Mouse (Mus musculus) midbrain, embryonic 10.5 days (tissue): ENCODE data around the gene Adgra1. TPM values are rescaled to one million over a fixed set of nuclear protein-coding genes. Genes with fewer than 3 reads are reported as not detected.

Experiments
- DNase-seq: peaks from one replicate; pipeline ENCODE4 v3.0.0-alpha.2; 2017; ENCODE audit warnings: low spot score
- H3K27ac ChIP-seq: fragments of 300-500 bp; sonication (generic); replicated peaks from 2 replicates; pipeline ENCODE4 v1.5.1; 2016; ENCODE audit warnings: mild to moderate bottlenecking
- H3K27me3 ChIP-seq: fragments of 300-500 bp; sonication (generic); 2 replicates; pipeline ENCODE4 v1.6.1; 2016; ENCODE audit warnings: low read depth, mild to moderate bottlenecking; ENCODE audit not compliant: poor library complexity, severe bottlenecking
- H3K36me3 ChIP-seq: fragments of 300-500 bp; sonication (generic); 2 replicates; pipeline ENCODE4 v1.6.1; 2016; ENCODE audit warnings: mild to moderate bottlenecking, moderate library complexity
- H3K4me1 ChIP-seq: fragments of 300-500 bp; sonication (generic); 2 replicates; pipeline ENCODE4 v1.6.1; 2016
- H3K4me3 ChIP-seq: fragments of 300-500 bp; sonication (generic); 2 replicates; pipeline ENCODE4 v1.5.1; 2016; ENCODE audit warnings: mild to moderate bottlenecking, moderate library complexity
- H3K9me3 ChIP-seq: fragments of 300-500 bp; sonication (generic); replicated peaks from 2 replicates; pipeline ENCODE4 v1.6.1; 2016; ENCODE audit warnings: mild to moderate bottlenecking
- WGBS: fragments of 180-500 bp; shearing (Covaris S2); methylation state at CpG from one replicate; pipeline ENCODE4 v1.1.7; 2016; 5-methylcytosine and 5-hydroxymethylcytosine counted together
- polyA plus RNA-seq: library from polyadenylated mRNA; unstranded; fragments of >200 nt; fragmentation: Nextera tagmentation; extraction: Ambion mirVana; gene quantifications from 2 replicates; pipeline ENCODE4 v1.2.1, GENCODE M21; 2016

The Adgra1 gene
- polyA plus RNA-seq, 1 experiment from 2014 or later, result 9.1 TPM

DNA sequence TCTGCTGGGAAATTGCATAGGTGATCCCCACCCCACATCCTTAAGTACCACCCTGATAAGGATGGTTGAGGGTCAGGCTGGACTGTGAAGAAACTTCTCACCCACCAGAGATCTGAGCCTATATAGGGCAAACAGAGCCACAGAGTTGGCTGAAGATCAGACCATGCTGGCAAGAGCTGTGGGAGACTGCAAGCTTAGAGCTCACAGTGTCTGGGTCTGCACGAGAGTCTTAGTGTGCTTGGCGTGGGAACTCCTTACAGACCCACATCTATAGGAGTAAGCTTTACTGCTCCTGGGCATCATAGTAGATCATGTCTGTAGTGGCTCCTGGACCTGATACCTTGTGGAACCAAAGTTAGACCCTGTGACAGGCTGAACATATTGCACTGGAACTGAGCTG is 64.6 kb downstream of the Adgra1 start:
- DNase-seq, result no peak
- Histone ChIP-seq H3K27me3 (peaks cover 56% of the 10 kb centered on the region), H3K27ac (no peak overlapping the region), H3K4me3 (no peak overlapping the region), H3K9me3 (no peaks in the 10 kb centered on the region), H3K4me1 (peaks cover 13% of the 10 kb centered on the region), H3K36me3 (no peaks in the 10 kb centered on the region)
- WGBS, result 82% methylated on average over 2 of the region's 2 CpGs

DNA sequence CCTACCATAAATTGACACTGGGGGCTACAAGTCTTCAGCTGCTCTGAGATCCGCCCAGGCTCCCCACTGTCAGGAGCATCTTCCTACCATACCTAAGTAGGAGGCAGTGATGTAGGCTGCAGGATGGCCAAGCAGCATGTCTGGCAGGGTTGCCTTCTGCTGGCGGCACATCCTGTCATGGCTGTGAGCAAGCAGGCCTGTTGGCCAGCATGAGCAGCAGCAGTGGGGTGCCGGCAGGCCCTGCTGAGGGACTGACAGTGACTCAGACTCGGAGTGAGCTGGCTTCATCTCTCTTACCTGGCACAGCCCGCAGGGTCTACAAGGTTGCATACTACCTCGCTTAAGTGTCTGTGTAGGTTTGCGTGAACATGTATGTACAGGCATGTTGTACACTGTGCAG is 65.5 kb downstream of the Adgra1 start:
- H3K27me3 ChIP-seq, result peaks cover 54% of the 10 kb centered on the region
- 82% methylated on average over 7 of the region's 7 CpGs for WGBS

DNA sequence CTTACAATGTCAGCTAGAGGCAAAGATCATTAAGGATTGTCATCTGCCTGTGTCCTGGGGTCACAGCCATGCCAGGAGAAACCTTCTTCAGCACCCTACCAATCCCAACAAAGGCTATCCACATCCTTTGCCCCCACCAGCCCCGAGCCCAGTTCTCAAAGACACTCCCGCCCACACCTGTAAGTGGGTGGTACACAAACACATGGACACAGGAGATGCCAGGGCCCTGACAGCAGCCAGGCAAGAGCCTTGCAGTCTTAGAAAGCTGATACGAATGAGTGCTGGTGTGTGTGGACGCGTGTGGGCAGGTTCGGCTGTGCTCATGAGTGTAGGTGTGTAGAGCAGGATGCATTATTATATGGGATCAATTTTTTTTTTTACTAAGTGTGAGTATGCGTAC is 66.5 kb downstream of the Adgra1 start:
- H3K9me3 ChIP-seq, result no peaks in the 10 kb centered on the region
- H3K27me3 ChIP-seq, result peaks cover 49% of the 10 kb centered on the region
- no peak overlapping the region for H3K4me3 ChIP-seq
- peaks cover 4% of the 10 kb centered on the region for H3K4me1 ChIP-seq
- H3K36me3 ChIP-seq, result no peaks in the 10 kb centered on the region
- no peak overlapping the region for H3K27ac ChIP-seq
- no peak for DNase-seq
- 96% methylated on average over 7 of the region's 7 CpGs for WGBS

More for the DNA sequence above, 65.5 kb downstream of the Adgra1 start:
- peaks cover 10% of the 10 kb centered on the region for H3K4me1 ChIP-seq
- no peak for DNase-seq
- no peak overlapping the region for H3K27ac ChIP-seq
- H3K9me3 ChIP-seq, result no peaks in the 10 kb centered on the region
- H3K4me3 ChIP-seq, result no peak overlapping the region
- no peaks in the 10 kb centered on the region for H3K36me3 ChIP-seq

DNA sequence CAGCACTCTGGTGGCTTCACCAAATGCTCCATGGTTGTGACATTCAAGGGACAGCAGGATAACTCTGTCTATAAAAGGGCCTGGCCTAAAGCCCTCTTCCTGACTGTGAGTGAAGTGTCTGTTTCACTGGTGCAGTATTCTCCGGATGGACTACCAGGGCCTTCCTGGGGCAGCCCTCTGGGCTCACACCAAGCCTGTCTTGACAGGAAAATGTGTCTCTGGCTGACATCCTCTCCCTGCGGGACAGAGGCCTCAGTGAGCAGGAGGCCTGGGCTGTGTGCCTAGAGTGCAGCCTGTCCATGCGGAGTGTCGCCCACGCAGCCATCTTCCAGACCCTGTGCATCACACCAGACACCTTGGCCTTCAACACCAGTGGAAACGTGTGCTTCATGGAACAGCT is 66.9 kb downstream of the Adgra1 start:
- 88% methylated on average over 6 of the region's 6 CpGs for WGBS
- H3K4me3 ChIP-seq, result no peak overlapping the region
- no peak overlapping the region for H3K27ac ChIP-seq
- H3K9me3 ChIP-seq, result no peaks in the 10 kb centered on the region
- no peaks in the 10 kb centered on the region for H3K36me3 ChIP-seq
- peaks cover 48% of the 10 kb centered on the region for H3K27me3 ChIP-seq
- peaks cover 8% of the 10 kb centered on the region for H3K4me1 ChIP-seq
- no peak for DNase-seq

DNA sequence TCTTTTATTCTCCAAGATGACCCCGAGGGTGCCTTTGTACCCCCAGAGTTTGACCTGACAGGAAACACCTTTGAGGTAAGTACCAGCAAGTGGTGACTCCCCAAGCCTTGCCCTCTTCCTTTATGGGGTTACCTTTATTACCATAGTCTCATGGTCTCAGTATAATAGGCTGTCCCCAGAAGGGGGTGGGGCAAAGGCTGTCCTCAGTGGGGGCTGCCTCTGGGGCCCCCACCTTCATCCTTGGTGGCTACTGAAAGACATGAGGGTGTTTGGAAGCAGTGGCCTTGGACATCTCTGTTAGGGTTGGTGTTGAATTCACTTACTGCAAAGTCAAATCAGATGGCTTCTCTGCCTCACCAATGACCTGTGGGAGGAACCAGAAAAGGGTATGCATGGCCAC is 68.0 kb downstream of the Adgra1 start:
- no peak for DNase-seq
- Histone ChIP-seq H3K36me3 (no peaks in the 10 kb centered on the region), H3K4me1 (peaks cover 9% of the 10 kb centered on the region), H3K27ac (no peak overlapping the region), H3K9me3 (no peaks in the 10 kb centered on the region), H3K27me3 (peaks cover 48% of the 10 kb centered on the region), H3K4me3 (no peak overlapping the region)
- WGBS, result 53% methylated on average over 1 of the region's 1 CpGs

DNA sequence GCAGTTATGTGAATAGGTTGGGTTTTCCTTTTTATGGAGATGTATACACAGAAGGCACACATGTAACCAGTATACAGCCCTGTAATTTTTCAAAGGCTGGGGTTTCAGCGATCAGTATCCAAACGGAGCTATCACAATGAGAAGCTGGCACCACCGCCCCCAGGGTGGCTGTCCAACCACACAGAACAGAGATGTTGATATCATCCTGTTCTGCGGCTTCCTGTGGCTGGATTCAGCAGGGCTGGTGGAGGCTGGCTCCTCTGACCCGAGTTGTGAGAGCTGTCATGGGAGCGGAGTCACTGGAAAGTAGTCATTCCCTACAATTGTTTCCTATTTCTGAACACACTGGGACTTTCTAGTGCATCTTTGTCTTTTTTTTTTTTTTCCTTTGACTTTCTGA is 71.3 kb downstream of the Adgra1 start:
- Histone ChIP-seq H3K27ac (no peak overlapping the region), H3K4me3 (peak overlapping the region; percentile 25), H3K9me3 (no peaks in the 10 kb centered on the region), H3K4me1 (peaks cover 15% of the 10 kb centered on the region), H3K36me3 (no peaks in the 10 kb centered on the region), H3K27me3 (peaks cover 44% of the 10 kb centered on the region)
- DNase-seq, result no peak
- 36% methylated on average over 6 of the region's 6 CpGs for WGBS

DNA sequence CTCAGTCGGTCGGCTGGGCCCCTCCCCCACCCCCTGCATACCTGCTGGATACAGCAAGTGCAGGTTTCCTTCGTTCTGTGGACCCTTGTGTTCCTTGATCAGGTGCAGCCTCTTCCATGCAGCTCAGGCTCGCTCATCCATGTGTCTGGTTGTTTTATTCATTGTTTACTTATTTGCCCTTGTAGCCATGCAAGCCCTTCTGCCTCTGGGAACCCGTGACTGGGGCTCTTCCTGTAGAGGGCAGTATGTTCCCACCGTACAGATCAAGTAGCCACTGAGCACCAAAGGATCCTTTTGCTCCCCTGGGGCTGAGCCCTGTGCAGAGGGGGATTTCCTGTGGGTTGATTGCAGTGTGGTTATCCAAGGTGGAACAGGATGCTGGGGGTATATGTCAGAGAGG is 71.7 kb downstream of the Adgra1 start:
- Histone ChIP-seq H3K4me1 (peaks cover 15% of the 10 kb centered on the region), H3K9me3 (no peaks in the 10 kb centered on the region), H3K4me3 (peak overlapping the region; percentile 25), H3K27me3 (peaks cover 48% of the 10 kb centered on the region), H3K36me3 (no peaks in the 10 kb centered on the region), H3K27ac (no peak overlapping the region)
- 8% methylated on average over 6 of the region's 6 CpGs for WGBS
- DNase-seq, result peak; percentile 55

DNA sequence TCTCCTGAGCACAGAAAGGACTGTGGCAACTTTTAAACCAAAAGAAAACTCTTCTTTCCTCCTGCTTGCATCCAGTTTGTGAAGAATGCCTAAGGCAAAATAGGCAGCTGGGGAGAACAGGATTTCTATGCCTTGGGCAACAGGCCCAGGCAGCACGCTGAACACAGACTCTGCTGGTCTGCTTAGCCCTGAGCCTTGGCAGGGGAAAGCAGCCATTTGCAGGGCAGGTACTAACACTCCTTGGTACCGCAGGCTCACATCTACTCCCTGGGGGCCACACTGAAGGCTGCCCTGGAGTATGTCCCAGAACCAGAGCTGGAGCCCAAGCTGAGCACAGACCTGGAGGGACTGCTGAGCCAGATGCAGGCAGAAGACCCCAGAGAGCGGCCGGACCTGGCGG is 74.2 kb downstream of the Adgra1 start:
- H3K4me1 ChIP-seq, result peaks cover 15% of the 10 kb centered on the region
- no peak overlapping the region for H3K4me3 ChIP-seq
- H3K36me3 ChIP-seq, result no peaks in the 10 kb centered on the region
- peaks cover 72% of the 10 kb centered on the region for H3K27me3 ChIP-seq
- no peak for DNase-seq
- no peaks in the 10 kb centered on the region for H3K9me3 ChIP-seq
- H3K27ac ChIP-seq, result no peak overlapping the region
- 72% methylated on average over 5 of the region's 5 CpGs for WGBS

DNA sequence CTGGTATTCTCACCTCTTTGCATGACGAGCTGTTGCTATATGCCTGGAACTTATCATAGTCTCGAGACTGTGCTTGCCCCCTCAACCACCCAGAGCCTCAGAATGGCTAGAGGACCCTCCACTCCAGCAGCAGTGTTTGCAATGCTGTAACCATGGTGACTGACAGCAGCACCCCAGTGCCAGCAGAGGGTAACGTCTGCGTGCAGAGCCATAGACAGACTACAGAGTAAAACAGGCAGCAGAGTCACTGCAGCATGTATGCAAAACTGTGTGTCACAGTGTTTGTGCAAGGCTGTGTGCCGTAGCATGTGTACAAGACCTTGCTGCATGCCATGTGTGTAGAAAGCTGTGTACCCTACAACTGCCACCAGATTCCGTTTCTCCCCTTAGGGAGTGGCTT is 75.5 kb downstream of the Adgra1 start:
- Histone ChIP-seq H3K36me3 (no peaks in the 10 kb centered on the region), H3K27ac (no peak overlapping the region), H3K9me3 (no peaks in the 10 kb centered on the region), H3K4me1 (peaks cover 23% of the 10 kb centered on the region), H3K27me3 (peaks cover 74% of the 10 kb centered on the region), H3K4me3 (no peak overlapping the region)
- no peak for DNase-seq
- 52% methylated on average over 6 of the region's 6 CpGs for WGBS

DNA sequence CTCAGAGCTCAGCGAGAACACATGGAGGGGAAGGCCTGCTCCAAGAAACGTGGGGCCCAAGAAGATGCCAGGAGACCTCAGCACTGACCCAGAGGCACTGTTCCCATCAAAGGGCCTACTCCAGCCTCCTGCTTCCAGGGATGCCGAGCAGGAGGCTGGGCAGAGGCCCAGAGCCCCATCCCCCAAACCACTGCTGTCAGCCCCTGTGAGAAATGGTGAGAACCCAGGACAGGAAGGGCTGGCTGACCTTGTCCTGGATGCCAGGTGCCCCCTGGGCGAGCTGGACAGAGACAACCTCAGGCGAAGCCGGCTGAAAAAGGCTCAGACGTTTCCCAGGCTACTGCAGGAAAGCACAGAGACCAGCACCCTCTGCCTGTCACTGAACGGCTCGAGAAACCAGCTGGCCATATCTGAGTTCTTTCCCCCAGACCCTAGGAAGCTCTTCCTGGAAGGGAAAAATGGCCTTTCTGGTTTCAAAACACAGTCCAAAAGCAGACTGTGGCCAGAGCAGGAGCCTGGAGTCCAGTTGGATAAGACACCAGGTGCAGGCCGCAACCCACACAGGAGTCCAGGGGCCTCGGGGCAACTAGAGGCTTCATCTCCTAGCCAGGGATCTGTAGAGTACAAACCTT is 76.3 kb downstream of the Adgra1 start:
- H3K27me3 ChIP-seq, result peaks cover 78% of the 10 kb centered on the region
- WGBS, result 59% methylated on average over 11 of the region's 11 CpGs
- no peak overlapping the region for H3K4me3 ChIP-seq
- no peak for DNase-seq
- H3K4me1 ChIP-seq, result peaks cover 24% of the 10 kb centered on the region
- H3K27ac ChIP-seq, result no peak overlapping the region
- no peaks in the 10 kb centered on the region for H3K36me3 ChIP-seq
- H3K9me3 ChIP-seq, result no peaks in the 10 kb centered on the region

DNA sequence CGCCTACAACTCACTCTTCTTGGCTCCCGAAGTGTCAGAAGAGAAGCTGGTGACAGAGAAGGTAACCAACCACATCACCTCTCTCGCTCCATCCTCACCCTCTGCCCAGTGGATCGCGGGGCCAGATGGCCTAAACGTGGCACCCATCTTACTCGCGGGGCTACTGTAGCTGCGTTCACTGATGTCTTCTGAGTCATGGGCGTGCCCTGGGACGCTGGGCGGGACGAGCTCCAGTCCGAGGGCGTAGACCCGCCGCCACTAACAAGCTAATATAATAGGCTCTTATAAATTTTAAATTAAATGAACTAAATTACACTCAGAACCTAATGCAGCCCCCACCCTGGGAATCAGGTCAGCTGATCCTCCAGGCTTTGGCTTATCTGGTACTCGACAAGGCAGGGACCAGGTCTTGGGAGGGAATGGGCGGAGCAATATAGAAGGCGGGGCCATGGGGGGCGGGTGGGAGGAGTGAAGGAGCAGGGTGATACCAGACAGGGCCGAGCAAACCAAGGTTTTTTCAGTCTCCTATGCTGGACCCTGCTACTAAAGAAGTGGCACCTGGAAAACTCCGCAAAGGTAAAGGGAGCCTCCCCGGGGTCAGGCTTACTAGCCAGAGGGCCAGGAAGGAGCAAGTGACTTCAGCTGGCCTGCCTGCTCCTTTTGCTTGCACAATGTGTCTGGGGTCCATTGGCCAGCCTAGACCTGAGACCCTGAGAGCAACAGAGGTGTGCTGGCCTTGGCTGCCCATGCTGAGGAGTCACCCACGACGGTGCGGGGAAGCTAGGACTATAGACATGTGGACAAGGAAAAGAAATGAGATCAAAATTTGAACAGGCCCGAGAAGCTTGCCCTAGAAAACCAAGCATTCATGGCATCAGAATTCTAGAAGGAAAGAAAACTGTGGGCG is 80.4 kb downstream of the Adgra1 start:
- Histone ChIP-seq H3K4me1 (peaks cover 23% of the 10 kb centered on the region), H3K36me3 (no peaks in the 10 kb centered on the region), H3K27me3 (peaks cover 90% of the 10 kb centered on the region), H3K27ac (no peak overlapping the region), H3K9me3 (no peaks in the 10 kb centered on the region), H3K4me3 (peak overlapping the region; percentile 52)
- DNase-seq, result peak; percentile 40
- WGBS, result 10% methylated on average over 29 of the region's 29 CpGs

DNA sequence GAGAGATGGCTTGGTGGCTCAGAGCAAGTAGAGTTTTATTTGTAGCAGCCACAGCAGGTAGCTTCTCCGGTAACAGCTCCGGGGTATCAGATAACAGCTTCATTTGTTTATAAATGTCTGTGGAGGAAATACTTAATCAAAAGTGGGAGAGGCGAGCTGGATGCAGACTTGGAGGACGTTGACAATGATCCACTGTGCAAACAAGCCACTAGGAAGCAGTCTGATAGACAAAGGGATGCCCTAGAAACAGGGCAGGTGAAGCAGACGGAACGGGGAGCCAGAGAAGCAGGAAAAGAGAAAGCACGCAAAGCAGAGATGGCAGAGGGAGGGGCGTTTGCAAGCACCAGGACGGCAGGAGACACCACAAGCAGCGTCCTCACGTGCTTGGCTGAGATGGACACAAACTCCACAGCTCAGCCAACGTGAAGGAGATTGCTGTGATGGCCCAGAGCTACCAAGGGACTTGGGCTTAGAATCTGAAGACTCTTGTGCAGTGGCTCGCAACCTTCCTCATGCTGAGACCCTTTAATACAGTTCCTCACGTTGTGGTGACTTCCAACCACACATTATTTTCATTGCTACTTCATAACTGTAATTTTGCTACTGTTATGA is 81.8 kb downstream of the Adgra1 start:
- no peak for DNase-seq

DNA sequence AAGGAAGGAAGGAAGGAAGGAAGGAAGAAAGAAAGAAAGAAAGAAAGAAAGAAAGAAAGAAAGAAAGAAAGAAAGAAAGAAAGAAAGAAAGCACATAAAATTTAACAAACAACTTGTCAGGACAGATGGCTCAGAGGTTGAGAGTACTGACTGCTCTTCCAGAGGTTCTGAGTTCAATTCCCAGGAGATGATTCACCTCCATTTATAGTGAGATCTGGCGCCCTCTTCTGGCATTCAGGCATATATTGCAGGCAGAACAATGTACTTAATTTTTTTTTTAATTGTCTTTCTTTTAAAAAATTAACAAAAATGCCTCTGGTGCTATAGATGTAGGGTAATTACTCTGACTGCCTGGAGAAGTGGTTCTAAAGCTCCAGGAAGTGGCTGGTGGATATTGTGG is 82.4 kb downstream of the Adgra1 start:
- 0% methylated on average over 1 of the region's 1 CpGs for WGBS
- Histone ChIP-seq H3K4me1 (peaks cover 18% of the 10 kb centered on the region), H3K27me3 (peaks cover 93% of the 10 kb centered on the region), H3K4me3 (no peak overlapping the region), H3K27ac (no peak overlapping the region), H3K9me3 (no peaks in the 10 kb centered on the region), H3K36me3 (no peaks in the 10 kb centered on the region)
- no peak for DNase-seq

More for the DNA sequence above, 81.8 kb downstream of the Adgra1 start:
- H3K36me3 ChIP-seq, result no peaks in the 10 kb centered on the region
- peaks cover 18% of the 10 kb centered on the region for H3K4me1 ChIP-seq
- no peak overlapping the region for H3K27ac ChIP-seq
- H3K9me3 ChIP-seq, result no peaks in the 10 kb centered on the region
- peak overlapping the region; percentile 4; the same call in 1 of the 2 replicates for H3K4me3 ChIP-seq
- peaks cover 93% of the 10 kb centered on the region for H3K27me3 ChIP-seq
- 9% methylated on average over 14 of the region's 14 CpGs for WGBS
